Mouse (Mus musculus): Measurements from ENCODE around the gene Dnmt3a. TPM values are rescaled to one million over a fixed set of nuclear protein-coding genes. Genes with fewer than 3 reads are reported as not detected.

The Dnmt3a gene
- total RNA-seq (2022) = 10 to 100 TPM; 43.3 to 60.4 (median 52.8) TPM

DNA sequence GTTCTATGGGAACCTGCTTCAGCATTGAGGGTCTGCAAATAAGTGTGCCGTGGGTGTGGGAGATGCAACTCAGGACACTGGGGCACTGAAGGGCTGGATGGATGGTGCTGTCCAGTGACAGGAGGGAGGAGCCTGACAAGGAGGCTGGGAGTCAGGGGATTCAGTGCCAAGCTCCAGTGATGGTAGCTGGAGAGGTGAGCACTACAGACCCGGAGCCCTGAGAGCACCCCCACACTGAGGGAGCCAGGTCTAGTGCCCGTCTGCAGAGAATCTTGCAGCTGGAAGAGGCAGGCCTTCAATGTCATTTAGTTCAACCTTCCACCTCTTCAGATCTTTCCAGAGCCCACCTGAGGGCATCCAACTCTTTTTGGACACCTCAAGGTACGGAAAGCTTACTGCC is at the start of gene Dnmt3a:
Gene Dnmt3a (plus strand): TSS at position 156 of the 400 bp plus-strand sequence.
- no peak for DNase-seq (ENCODE audit: low spot score in 2 of 2)

GRCm38 (mm10) chr12:3756216-3756615 is 49.6 kb upstream of the Dnmt3a start:
- DNase-seq (ENCODE audit: low spot score in 2 of 2) = no peak

GRCm38 (mm10) chr12:3758127-3758526 is 47.7 kb upstream of the Dnmt3a start:
- DNase-seq (ENCODE audit: low spot score in 2 of 2) = no peak

DNA sequence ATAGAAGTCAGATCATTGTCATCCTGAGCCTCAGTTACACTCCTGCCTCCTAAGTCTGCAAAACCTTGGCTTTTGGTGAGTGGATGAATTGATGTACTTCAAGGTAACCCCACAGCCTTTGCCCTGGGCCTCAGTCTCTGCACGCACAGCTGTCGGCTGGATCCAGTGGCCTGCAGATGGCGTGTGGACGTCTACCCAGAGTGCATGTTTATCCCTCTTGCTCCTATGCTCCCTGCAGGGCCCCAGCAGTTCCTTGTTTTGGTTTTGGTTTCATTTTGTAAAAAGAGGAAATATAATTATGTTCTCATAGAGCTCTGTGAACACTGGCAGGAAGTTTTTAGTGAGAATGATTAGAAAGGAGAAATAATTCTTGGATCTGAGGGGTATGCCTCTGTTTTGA is 46.4 kb upstream of the Dnmt3a start:
- DNase-seq (ENCODE audit: low spot score in 2 of 2) = peak in 1 of 2 experiments; percentile 40

- no peak for DNase-seq (ENCODE audit: low spot score in 2 of 2)
These were observed 44.8 kb upstream of the Dnmt3a start for GRCm38 (mm10) chr12:3760876-3761590.

DNA sequence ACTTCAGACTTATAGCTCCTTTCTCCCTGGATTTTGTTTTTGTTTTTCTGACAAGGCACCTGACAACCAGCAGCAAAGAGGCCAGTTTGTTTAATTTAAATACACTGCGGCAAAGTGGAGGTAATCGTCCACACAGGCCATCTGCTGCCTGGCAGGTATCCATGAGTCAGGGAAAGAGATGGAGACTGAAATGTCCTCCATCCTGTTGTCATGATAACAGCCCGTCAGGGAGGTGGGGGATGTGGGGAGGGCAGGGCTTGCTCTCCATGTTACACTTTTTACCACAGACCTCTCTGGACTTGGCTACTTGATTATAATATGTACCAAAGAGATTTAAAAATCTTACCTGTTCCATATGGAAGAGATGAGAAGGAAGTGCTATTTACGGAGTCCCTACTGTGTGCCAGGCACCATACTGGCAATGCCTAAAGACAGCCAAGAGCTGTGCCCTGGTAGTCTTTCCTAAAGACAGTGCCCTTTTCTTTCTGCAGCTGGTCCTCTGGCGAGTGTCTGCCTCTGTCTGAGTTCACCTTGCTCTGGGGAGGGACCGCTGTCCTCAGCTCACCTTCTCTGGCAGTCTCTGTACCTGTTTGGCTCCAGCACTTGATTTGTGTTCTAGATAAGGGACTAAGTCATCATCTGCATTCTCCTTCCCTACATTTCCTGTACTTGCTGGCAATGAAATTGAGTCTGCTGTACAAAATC is 44.1 kb upstream of the Dnmt3a start:
- DNase-seq (ENCODE audit: low spot score in 2 of 2) = no peak

DNA sequence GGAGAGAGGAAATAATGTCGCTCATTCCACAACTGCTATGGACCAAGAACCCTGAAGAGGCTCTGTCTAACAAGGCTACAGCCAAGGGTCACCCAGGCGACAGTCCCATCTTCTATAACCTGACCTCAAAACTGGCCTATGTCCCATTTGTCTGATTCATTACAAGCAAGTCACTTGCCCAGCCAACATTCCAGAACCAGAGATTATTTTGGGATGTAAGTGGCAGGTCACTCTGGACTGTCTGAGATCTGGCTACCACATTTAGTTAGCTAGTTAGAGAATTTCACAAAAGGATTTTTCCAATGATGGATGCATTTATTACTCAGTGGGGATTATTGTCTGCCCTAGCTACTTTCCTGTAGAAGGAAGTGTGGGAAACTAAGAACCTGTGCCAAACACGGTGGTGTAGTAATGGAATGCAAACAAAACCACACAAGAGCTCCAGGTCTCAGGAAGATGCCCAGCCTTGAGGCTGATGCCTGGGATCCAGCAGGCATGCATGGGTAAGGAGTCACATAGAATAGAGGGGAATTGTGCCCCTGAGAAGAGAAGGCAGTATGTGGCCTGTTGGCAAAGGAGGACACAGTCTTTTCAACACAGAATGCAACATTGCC is 41.5 kb upstream of the Dnmt3a start:
- peak; percentile 25 to 42 for DNase-seq (ENCODE audit: low spot score in 2 of 2)

- no peak for DNase-seq (ENCODE audit: low spot score in 2 of 2)
These were observed 38.4 kb upstream of the Dnmt3a start for GRCm38 (mm10) chr12:3767360-3767759.

- no peak for DNase-seq (ENCODE audit: low spot score in 2 of 2)
These were observed 37.4 kb upstream of the Dnmt3a start for GRCm38 (mm10) chr12:3768391-3768790.

- no peak for DNase-seq (ENCODE audit: low spot score in 2 of 2)
These were observed 35.3 kb upstream of the Dnmt3a start for GRCm38 (mm10) chr12:3770546-3770945.

DNA sequence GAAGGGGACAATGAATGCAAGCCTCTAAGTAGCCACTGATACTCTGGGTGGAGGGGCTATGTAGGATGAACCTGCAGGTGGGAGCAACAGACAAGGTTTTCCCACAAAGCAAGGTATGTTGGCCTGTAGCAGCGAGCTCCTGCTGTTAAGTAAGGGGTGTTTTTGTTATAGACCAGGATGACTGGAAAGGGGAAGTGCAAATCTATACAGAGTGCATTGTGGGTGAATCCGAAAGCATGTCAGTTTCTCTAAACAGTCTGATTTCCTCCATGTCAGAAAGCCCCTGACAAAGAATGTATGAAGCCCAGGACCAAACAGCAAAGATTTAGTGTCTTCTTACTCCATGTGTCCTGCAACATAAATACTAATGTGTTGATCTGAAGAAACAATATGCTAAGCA is 34.7 kb upstream of the Dnmt3a start:
- no peak for DNase-seq (ENCODE audit: low spot score in 2 of 2)

DNA sequence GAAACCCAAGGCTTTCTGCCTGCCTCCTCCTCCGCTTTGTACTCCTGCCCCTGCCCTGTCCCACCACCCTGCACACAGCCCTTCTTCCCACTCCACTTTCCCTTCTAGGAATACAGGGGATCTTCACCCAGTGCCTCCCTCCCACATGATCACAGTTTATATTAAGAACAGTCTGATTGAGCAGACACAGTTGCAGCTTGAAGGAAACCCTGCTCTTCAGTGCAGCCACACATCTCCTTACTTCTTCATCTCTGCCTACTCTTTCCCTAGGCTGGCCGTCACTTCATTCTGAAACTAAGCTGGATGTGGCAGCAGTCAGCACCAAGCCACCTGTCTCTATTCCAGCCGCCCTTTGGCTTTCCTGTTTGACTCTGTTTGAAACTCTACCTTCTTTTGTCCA is 32.2 kb upstream of the Dnmt3a start:
- DNase-seq (ENCODE audit: low spot score in 2 of 2) = no peak

GRCm38 (mm10) chr12:3776015-3776414 is 29.8 kb upstream of the Dnmt3a start:
- DNase-seq (ENCODE audit: low spot score in 2 of 2) = no peak

DNA sequence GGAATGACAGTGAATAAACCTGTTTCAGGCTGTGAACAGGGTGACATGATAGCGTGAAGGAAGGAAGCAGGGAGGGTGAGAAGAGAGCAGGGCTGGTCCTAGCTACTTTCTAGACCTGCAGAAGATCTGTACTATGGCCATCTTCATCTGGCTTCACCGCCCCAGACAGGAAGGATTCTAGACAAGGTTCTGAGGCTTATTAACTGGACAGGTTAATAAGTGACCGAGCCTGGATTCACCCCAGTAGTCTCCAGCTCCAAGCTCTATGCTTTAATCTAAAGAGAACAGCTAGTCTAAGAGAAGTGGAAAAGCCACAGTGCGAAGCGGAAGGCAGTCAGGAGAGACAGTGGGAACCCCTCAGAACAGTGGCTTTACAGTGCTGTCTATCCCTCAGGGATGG is 28.1 kb upstream of the Dnmt3a start:
- DNase-seq (ENCODE audit: low spot score in 2 of 2) = no peak

DNA sequence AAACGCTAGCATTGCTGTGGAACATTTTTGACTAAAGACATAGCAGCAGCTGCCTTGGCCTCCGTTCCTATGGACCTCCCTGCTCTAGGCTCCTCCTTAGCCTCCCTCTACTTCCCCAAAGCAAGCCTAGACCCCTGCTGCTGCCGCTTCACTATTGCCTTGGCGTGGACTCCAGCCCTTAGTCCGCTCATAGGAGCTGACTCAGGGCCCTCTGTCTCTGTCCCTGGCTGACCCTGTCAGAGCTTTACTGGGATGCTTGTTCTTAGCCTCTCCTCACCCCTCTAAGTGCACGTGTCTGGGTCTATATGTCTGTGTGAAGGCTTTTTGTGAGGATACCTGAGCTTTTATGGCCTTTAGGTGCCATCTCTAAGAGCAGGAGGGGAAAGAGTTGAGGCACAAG is 27.5 kb upstream of the Dnmt3a start:
- no peak for DNase-seq (ENCODE audit: low spot score in 2 of 2)

- no peak for DNase-seq (ENCODE audit: low spot score in 2 of 2)
These were observed 26.2 kb upstream of the Dnmt3a start for GRCm38 (mm10) chr12:3779639-3780038.

DNA sequence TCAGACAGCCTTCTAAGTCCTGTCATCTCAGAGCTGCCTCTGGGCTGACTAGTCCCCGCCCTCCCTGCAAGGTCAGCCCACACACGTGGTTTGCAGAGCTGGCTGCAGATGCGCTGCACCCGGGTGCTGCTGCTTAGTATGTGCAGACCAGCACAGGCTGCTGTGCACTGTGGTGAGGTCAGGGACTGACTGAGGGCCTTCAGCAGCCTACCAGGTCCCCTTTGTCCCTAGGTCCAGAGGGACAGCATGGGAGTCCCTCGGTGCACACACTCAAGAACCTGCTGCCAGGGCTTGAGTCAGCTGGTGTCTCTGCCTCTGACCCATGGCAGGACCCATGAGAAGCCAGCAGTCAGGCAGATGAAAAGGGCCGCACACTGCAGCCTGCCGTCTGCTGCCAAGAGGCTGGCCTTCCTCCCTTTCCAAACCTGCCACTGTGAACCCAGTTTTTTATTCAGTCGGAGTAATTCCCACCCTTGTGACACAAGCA is 25.4 kb upstream of the Dnmt3a start:
- peak; percentile 36 to 51 for DNase-seq (ENCODE audit: low spot score in 2 of 2)

GRCm38 (mm10) chr12:3780931-3781471 is 24.8 kb upstream of the Dnmt3a start:
- peak; percentile 16 to 19 for DNase-seq (ENCODE audit: low spot score in 2 of 2)

DNA sequence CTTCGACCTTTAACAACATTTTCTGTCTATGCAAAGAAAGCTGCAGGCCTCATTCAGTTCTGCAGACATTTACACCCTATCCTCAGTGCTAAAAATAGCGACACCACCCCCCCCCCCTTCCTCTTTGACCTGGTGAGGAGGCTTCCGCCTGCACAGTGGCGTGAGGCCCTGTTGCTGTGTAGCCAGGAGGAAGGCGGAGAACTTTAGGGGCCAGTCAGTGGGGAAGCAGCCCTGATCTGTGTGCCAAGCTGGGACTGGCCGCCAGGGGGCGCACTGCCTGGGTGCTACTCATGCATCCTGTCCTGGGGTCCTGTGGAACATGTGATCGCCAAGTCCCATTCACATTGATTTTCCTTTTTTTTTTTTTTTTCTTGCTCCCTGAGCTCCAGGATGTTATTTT is 24.3 kb upstream of the Dnmt3a start:
- peak; percentile 91 to 93 for DNase-seq (ENCODE audit: low spot score in 2 of 2)

DNA sequence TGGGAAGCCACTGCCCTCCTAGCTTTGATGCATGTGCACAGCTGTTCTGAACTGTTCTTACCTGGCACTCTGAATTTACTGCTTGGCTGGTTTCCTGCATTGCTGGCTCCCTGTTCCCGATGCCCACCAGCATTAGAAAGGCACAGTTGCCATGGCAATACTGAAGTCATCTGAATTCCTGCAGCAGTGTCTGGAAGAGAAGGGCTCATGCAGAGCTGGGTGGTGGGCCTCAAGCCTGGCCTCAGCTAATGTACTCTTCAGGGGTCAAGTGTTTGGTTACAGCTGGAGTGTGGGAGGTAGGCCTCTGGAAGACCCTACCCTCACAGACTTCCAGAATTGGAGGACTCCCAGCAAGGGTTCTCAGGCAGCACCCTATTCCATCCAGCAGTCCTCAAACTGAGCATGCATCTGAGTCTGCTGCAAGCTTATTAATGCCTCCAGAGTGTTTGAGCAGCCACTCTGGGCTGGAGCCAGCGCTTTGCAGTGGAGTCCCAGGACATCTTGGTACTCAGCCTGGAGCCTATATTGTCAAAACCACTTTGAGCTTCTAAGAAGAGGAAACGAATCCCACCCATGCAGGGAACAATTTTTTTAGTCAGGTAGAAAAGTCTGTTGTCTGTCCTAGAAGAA is 22.5 kb upstream of the Dnmt3a start:
- no peak for DNase-seq (ENCODE audit: low spot score in 2 of 2)

- no peak for DNase-seq (ENCODE audit: low spot score in 2 of 2)
These were observed 21.5 kb upstream of the Dnmt3a start for GRCm38 (mm10) chr12:3784258-3784657.

- no peak for DNase-seq (ENCODE audit: low spot score in 2 of 2)
These were observed 21.1 kb upstream of the Dnmt3a start for GRCm38 (mm10) chr12:3784729-3785128.

Data from gastrocnemius, adult 8-10 months (tissue).